Mouse (Mus musculus): Measurements from ENCODE around the gene Tatdn3.
"Not testable (repeated sequence)": the region's sequence is repeated elsewhere in the genome, so short reads cannot be mapped to it uniquely, and the experiment has no call there.

The Tatdn3 gene

DNA sequence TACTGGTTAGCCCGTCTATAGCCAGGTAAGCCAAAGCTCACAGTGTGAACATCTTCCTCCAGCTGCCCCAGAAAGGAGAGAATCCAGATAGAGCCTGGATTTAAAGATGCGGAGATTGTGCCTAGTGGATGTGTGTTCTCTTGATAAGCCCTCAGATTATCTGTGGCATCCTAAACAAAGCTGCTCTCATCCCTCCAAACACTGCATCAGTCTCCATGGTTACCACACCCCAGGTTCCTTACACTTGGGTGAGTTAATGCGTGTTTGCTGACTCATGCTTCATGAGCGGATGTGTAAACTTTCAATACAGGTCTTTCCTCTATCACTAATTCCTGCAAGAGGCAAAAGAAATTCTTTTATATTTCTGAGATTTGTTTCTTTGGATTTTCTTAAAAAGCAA is 27.1 kb downstream of the Tatdn3 start:
- DNase-seq (ENCODE audit: low read depth) = peak; percentile 64

DNA sequence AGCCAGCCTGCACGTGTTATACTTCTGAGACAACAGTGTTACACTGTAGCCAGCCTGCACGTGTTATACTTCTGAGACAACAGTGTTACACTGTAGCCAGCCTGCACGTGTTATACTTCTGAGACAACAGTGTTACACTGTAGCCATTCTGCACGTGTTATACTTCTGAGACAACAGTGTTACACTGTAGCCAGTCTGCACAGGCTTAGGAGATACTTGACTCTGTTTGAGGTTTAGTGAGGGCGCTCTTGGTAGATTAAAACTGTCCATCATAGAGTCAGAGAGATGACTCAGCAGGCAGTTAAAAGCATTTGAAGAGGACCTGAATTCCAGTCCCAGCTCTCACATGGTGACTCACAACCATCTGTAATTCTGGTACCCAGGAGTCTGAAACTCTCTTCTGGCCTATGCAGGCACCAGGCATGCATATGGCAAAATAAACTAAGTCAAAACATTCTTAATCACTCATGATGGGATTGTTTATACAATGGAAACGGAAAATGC is 31.8 kb downstream of the Tatdn3 start:
- peak; percentile 82 for DNase-seq (ENCODE audit: low read depth)

DNA sequence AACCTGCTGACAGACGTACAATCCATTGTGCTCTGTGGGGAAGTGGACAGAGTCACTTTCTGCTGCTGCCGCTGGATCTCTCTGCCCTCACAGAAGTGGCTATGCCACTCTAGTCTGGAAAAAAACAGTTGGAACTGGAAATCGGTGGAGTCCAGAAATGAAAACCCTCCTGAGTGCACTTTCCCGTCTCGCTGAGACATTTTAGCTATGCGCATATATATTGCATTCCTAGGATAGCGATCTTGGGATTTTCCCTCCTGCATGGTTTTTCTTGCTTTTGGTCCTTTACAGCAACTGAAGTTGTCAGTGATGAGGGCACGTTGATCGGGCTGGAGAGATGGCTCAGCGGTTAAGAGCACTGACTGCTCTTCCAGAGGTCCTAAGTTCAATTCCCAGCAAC is 32.5 kb downstream of the Tatdn3 start:
- peak; percentile 27 for DNase-seq (ENCODE audit: low read depth)

DNA sequence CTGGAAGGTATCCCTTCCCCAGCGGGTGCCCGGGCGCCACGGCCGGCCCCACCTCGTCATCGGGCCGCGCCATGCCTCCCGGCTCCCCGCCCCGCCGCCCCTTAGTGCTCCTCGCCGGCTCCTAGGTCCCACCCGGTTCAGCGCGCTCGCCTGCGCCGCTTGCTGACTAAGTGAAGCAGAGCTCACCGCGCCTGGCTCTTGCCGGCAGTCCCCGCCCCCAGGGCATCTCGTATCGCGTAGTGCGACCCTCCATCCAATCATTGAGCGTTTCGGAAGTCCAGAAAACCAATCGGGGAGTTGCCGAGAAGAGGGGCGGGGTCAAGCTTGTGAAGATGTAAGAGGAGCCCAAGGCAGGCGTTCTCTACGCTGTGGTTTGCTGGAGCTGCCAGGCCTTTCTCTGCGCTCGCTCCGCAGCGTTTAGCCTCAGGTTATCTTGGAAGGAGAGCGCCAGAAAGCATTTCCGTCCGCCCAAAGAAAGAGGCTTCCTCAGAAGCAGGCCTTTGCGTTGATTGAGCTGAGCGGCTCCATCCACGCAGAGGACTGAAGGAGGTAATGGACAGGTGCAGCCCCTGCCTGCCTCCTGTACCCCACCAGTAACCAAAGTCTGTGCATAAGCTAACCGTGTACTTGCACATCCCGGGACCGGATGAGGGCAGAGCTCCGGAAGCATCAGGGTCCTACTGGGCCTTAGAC is 36.6 kb downstream of the Tatdn3 start, which contains the start of gene Flvcr1:
Gene Flvcr1, minus strand, starts transcription at position 138 of the 693 bp plus-strand sequence.
- DNase-seq (ENCODE audit: low read depth) = peak; percentile 100

DNA sequence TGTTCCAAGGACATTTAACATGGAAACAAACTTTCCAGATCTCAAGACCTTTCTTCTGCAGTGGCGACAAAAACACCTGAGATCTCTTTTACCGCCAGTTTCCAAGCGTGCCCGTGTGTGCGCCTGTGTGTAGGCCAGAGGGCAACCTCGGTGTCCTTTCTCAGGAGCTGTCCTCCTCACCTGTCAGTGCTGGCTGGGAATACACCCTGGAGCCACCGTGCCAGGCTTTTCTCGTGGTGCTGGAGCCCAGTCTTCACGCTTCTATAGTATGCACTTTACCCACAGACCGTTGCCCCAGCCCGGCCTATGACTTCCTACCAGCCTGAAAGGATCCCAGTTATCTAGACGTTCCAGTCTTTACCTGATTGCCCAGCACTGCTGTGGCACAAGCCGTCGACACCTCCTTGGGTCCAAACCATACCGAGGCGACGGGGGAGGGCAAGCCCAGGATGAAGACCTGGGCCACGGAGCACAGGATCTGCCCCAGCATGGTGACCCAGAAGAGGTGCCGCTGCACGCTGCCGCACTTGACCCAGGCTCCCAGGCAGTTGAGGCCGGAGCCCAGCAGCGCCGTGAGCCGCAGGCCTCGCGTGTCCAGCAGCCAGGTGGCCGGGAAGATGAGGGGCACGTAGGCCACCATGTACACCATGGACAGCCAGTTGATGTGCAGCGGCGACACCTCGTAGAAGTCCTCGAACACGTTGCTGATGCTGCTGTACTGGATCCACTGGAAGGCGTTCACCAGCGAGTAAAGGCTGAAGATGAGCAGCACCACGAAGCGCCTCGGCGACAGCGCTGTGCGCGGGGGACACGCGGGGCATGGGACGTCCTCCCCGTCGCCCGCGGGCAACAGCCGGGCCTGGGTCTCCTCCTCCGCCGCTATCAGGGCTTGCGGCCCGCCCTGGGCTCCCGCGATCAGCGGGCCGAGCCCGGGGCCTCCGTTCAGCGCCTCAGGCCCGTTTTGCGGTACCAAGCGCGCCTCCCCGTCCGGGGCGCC is 37.4 kb downstream of the Tatdn3 start:
- peak; percentile 43 for DNase-seq (ENCODE audit: low read depth)

DNA sequence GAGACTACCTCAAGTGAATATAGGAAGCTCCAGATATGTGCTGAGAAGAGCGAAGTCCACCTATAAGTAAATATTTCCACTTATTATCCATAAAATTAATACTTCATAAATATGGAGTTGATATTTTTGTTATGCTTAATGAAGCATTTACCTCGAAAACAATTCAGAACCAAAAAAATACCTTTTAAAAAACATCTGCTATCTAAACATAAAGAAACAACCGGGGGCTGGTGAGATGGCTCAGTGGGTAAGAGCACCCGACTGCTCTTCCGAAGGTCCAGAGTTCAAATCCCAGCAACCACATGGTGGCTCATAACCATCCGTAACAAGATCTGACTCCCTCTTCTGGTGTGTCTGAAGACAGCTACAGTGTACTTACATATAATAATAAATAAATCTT is 38.9 kb downstream of the Tatdn3 start:
- not testable (repeated sequence) for DNase-seq (ENCODE audit: low read depth)

DNA sequence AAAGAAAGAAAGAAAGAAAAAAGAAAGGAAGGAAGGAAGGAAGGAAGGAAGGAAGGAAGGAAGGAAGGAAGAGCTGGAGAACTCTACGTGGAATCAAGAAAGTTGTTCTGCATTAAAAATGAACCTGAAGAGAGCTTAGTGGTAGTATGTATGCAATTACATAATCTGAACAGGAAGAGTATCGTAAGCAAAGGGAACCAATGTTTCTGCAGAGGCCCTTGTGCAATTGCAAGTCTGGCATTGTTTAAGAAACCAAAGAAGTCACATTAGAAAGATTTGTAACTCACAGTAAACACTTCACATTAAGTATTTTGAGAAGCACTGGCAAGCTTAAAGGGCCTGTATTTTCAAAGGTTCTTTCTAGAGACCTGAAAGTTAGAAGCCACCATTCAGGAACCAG is 39.6 kb downstream of the Tatdn3 start:
- peak; percentile 40 for DNase-seq (ENCODE audit: low read depth)

DNA sequence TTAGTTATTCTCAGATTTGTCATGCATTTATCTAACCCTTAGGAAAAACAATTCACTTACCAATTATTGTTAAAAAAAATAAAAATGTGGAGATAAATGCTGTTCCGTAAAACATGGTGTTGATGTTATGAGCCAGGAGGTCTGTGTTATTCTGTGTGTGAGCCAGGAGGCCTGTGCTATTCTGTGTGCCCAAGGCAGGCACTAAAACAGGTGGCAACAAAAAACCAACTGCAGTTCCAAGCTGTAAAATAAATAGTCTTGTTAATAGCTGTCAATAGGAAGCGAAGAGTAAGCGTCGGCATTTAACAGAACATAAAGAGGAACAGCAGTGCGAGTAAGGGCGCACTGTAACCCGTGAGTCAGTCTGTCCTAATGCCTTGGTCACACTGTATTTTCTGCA is 41.7 kb downstream of the Tatdn3 start:
- DNase-seq (ENCODE audit: low read depth) = no peak

DNA sequence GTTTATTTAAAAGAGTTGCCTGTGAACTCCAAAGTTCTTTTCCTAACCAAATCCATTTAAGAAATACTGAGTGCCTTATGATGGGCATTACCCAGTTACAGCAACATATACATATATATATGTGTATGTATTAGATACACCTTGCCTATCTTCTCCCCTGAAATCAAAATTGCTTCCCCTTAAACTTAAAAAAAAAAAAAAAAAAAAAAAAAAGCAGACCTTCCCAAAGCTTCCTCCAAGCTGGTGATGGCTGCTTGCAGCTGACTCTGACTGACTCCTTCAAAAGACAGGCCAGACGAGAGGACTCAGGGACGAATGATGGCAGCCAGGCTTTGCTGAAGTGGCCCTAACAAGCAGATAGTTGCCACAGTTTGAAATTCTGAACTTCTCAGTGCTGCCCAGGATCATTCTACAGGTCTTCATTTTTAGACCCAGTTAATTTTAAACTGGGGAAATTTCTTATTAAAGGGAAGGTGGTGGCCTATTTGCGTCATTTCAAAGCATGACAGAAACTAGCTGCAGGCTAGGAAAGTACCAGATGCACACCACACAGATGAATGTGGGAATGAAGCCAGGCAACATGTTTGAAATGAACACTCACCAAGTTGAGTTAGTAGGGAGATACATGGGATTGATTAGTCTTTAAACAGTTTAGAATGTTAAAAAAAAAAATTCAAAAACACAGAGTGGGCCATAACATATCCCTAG is 42.4 kb downstream of the Tatdn3 start:
- peak; percentile 54 for DNase-seq (ENCODE audit: low read depth)

DNA sequence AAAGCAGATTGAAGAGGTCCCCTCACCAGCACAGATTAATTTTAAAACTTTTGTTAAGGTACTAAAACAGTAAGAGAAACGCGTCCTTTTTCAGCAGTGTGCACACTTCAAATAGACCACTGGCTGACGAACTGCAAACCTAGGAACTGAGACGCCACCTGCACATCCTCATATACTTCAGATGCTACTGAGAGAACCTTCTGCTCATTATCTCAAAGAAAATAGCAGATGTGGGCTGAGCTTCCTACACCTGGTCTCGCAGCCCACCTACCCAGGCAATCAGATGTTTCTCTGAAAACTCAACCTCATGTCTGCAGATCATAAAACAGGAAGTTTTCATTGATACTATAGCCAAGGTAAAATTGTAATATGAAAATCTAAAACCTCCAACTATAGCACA is 42.9 kb downstream of the Tatdn3 start:
- no peak for DNase-seq (ENCODE audit: low read depth)

DNA sequence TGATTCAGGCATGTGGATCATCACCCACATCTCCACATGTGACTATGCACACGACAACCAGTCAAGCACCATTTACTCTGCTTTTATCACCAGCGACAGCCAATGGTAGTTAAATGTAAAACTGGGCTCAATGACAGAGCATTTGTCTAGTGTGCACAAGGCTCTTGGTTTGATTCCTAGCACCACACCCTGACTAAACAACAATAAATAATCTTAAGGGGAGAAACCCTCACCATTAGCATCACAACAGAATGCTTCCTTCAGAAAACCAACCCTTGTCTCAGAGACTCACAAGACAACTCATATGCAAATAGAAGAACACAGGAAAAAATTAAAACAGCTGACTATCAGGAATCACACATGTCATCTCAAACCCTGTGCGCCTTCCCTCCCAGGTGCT is 48.5 kb downstream of the Tatdn3 start:
- no peak for DNase-seq (ENCODE audit: low read depth)

DNA sequence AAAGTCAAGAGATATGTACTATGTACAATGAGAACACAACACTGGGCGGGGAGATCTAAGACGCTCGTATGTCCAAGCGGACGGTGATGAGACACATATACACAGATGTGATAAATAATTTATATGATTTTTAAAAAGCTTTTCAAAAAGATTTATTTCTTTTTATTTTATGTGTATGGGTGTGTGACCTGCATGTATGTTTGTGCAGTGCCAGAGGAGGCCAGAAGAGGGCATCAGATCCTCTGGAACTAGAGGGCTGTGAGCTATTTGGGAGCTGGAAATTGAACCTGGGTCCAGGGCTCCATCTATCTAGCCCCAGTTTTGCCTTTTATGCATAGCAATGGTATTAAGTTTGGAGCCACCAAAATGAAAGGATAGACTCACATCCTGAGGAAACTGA is 54.0 kb downstream of the Tatdn3 start:
- peak; percentile 36 for DNase-seq (ENCODE audit: low read depth)

DNA sequence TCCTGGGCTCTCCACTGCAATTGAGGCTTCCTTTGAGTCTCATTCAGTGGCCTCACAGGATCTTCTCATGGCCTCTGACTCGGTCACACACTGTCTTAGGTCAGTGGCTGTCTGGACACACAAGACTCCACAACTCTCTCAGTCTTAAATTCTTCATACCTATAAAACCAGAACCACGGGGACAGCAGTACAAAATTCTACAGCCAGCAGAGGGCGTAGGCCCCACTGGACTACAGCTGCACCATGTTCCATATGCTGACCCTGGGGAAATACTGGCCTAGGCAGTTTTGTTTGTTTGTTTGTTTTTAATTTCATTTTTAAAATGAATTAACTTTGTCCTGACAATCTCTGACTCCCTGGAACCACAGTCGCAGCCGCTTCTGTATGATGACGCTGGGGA is 60.5 kb downstream of the Tatdn3 start:
- DNase-seq (ENCODE audit: low read depth) = peak; percentile 45

DNA sequence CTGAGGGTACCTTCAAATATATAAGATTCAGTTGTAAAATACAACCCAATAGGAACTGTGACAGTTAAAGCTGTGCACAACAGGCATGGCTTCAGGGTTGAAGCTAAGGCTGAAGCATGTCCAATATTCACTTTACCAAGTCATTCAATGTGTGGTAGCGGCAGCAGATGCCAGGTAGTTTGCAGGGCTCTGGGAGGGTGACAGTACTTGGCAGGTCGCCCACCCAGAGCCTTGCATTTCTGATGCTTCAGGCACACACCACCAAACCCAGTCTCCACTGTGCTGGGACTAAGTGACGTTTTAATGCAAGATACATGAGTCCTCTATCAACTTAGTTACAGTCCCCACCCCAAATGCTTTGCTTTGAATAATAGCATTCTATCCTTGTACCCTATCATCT is 62.0 kb downstream of the Tatdn3 start:
- DNase-seq (ENCODE audit: low read depth) = no peak

DNA sequence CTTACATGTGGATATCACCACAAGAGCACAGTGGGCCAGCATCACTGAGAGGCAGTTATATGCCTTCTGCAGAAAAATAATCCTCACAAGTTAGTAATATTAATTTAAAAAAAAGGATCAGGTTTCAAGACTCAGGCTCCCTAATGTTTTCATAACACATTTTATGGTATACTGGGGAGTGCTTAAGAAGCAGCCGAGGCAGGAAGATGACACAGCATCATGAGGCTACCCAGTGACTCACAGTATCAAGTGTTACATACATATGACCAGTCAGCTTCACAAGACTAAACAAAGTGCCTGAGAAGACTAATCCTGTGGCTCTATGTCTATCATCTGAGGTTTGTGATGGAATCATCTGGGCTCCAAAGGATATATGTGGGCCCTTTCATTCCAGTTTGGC is 64.7 kb downstream of the Tatdn3 start:
- peak; percentile 26 for DNase-seq (ENCODE audit: low read depth)

DNA sequence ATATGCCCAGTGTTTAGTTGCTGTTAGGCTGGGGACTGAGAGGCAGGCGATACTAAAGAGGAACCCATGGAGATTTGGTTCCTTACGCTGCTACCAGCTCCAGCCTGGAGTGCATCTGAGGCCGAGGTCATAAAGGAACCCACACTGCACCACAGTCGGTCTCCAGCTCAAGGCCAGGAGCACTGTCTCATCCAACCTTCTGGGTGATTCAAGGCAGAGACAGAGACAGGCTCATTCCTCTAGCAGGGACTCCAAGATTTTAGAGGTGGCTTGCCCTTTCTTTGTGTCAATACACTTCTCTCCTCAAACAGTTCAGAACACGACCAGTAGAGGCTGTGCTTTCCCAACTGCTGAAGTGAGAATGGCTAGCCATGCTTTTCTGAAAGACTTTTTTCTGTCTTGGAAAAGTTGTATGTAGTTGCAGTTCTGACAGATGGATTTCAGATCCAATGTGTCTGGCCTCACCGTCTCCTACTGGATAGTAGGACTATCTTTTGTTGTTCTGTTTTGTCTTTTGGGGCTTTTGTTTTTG is 66.3 kb downstream of the Tatdn3 start:
- peak; percentile 37 for DNase-seq (ENCODE audit: low read depth)

All from NIH3T3 (cell line).